Comparison of ENCODE assay signal across 12 mouse cellular contexts in genomic region chr13:89668981-89669880, GRCm38 (mm10).
DNase-seq lines count a peak whose midpoint lies in the region; ATAC-seq and TF ChIP-seq lines count a peak whose summit lies in the region.
"Had no signal": no experiment of that assay in that cellular context is flagged by ENCODE, and none has a peak within 500 bp of the region (broad histone marks: within the 10 kb centered on the region; RNA-seq: fewer than 3 reads in every experiment).

No protein-coding gene starts in this region.

- no peak for TF ChIP-seq CTCF in midbrain, postnatal 0 days (IDR thresholded peaks at IDR 0.05)

- no peaks in the 10 kb centered on the region for H3K9me3 ChIP-seq in embryonic facial prominence, embryonic 12.5 days
- H3K9me3 ChIP-seq in embryonic facial prominence, embryonic 10.5 days: no peaks in the 10 kb centered on the region
- H3K9me3 ChIP-seq in midbrain, postnatal 0 days (ENCODE audit: low read length): no peaks in the 10 kb centered on the region
- no peaks in the 10 kb centered on the region for H3K9me3 ChIP-seq in midbrain, embryonic 15.5 days
- no peaks in the 10 kb centered on the region for H3K9me3 ChIP-seq in forebrain, embryonic 16.5 days (ENCODE audit: control insufficient read depth, low read length)
- H3K9me3 ChIP-seq in neural tube, embryonic 15.5 days (replicated peaks): no peaks in the 10 kb centered on the region
- no peaks in the 10 kb centered on the region for H3K9me3 ChIP-seq in intestine, embryonic 15.5 days
- H3K9me3 ChIP-seq: liver, embryonic 13.5 days had no signal

- no peak overlapping the region for H3K4me2 ChIP-seq in embryonic facial prominence, embryonic 12.5 days (replicated peaks)
- no peak overlapping the region for H3K4me2 ChIP-seq in midbrain, postnatal 0 days (ENCODE audit: low read depth, low read length, poor library complexity, severe bottlenecking)
- H3K4me2 ChIP-seq in midbrain, embryonic 15.5 days: no peak overlapping the region
- H3K4me2 ChIP-seq in forebrain, embryonic 16.5 days (ENCODE audit: low read length): no peak overlapping the region
- peak overlapping the region; percentile 6; the same call in 1 of the 2 replicates for H3K4me2 ChIP-seq in neural tube, embryonic 15.5 days
- no peak overlapping the region for H3K4me2 ChIP-seq in intestine, embryonic 15.5 days (replicated peaks)
- H3K4me2 ChIP-seq: liver, embryonic 13.5 days had no signal

- WGBS in embryonic facial prominence, embryonic 12.5 days: 43% methylated on average over 10 of the region's 10 CpGs
- 57% methylated on average over 10 of the region's 10 CpGs for WGBS in embryonic facial prominence, embryonic 10.5 days
- WGBS in midbrain, postnatal 0 days: 49% methylated on average over 10 of the region's 10 CpGs
- WGBS in midbrain, embryonic 15.5 days: 56% methylated on average over 10 of the region's 10 CpGs
- WGBS in forebrain, embryonic 16.5 days: 15% methylated on average over 10 of the region's 10 CpGs
- 39% methylated on average over 10 of the region's 10 CpGs for WGBS in neural tube, embryonic 15.5 days
- WGBS in intestine, embryonic 15.5 days: 55% methylated on average over 10 of the region's 10 CpGs

- ATAC-seq in embryonic facial prominence, embryonic 12.5 days (ENCODE audit: insufficient number of reproducible peaks, insufficient read depth, low FRiP score, low TSS enrichment): peak; percentile 47
- no peak for ATAC-seq in midbrain, postnatal 0 days (ENCODE audit: low FRiP score)
- ATAC-seq in midbrain, embryonic 15.5 days (replicated peaks): no peak
- ATAC-seq in forebrain, embryonic 16.5 days: peak; percentile 95
- ATAC-seq in neural tube, embryonic 15.5 days (ENCODE audit: low FRiP score): peak; percentile 72
- ATAC-seq in intestine, embryonic 15.5 days: no peak

- H3K36me3 ChIP-seq in embryonic facial prominence, embryonic 12.5 days: peaks cover 31% of the 10 kb centered on the region
- H3K36me3 ChIP-seq in embryonic facial prominence, embryonic 10.5 days (replicated peaks): peaks cover 91% of the 10 kb centered on the region
- H3K36me3 ChIP-seq in midbrain, postnatal 0 days (ENCODE audit: insufficient read depth, low read length): no peaks in the 10 kb centered on the region
- H3K36me3 ChIP-seq in midbrain, embryonic 15.5 days (replicated peaks): peaks cover 3% of the 10 kb centered on the region
- H3K36me3 ChIP-seq in forebrain, embryonic 16.5 days (ENCODE audit: control insufficient read depth, insufficient read depth): peaks cover 5% of the 10 kb centered on the region
- H3K36me3 ChIP-seq in neural tube, embryonic 15.5 days: no peaks in the 10 kb centered on the region
- H3K36me3 ChIP-seq in intestine, embryonic 15.5 days: no peaks in the 10 kb centered on the region
- H3K36me3 ChIP-seq: liver, embryonic 13.5 days had no signal

- peaks cover 7% of the 10 kb centered on the region; the same call in 1 of the 2 replicates for H3K4me1 ChIP-seq in embryonic facial prominence, embryonic 12.5 days
- H3K4me1 ChIP-seq in embryonic facial prominence, embryonic 10.5 days: peaks cover 5% of the 10 kb centered on the region
- 0 out of 2 replicates have a peak, but pooled peaks cover 2% of the 10 kb centered on the region for H3K4me1 ChIP-seq in midbrain, postnatal 0 days (ENCODE audit: insufficient read depth, low read length)
- H3K4me1 ChIP-seq in midbrain, embryonic 15.5 days: no peaks in the 10 kb centered on the region
- peaks cover 9% of the 10 kb centered on the region; the same call in 1 of the 2 replicates for H3K4me1 ChIP-seq in forebrain, embryonic 16.5 days (replicated peaks; ENCODE audit: control insufficient read depth, insufficient read depth, low read length)
- peaks cover 11% of the 10 kb centered on the region for H3K4me1 ChIP-seq in neural tube, embryonic 15.5 days
- no peaks in the 10 kb centered on the region for H3K4me1 ChIP-seq in intestine, embryonic 15.5 days (replicated peaks)
- H3K4me1 ChIP-seq: liver, embryonic 13.5 days had no signal

- H3K27ac ChIP-seq in embryonic facial prominence, embryonic 12.5 days: peak overlapping the region; percentile 64
- no peak overlapping the region for H3K27ac ChIP-seq in embryonic facial prominence, embryonic 10.5 days (replicated peaks)
- H3K27ac ChIP-seq in midbrain, postnatal 0 days (ENCODE audit: low read depth, low read length): no peak overlapping the region
- no peak overlapping the region for H3K27ac ChIP-seq in midbrain, embryonic 15.5 days
- H3K27ac ChIP-seq in forebrain, embryonic 16.5 days (ENCODE audit: low read length): peak overlapping the region; percentile 49; the same call in 1 of the 2 replicates
- peak overlapping the region; percentile 48; the same call in 1 of the 2 replicates for H3K27ac ChIP-seq in neural tube, embryonic 15.5 days (replicated peaks)
- H3K27ac ChIP-seq in intestine, embryonic 15.5 days: no peak overlapping the region
- H3K27ac ChIP-seq: liver, embryonic 13.5 days had no signal

- no peak overlapping the region for H3K9ac ChIP-seq in embryonic facial prominence, embryonic 12.5 days
- no peak overlapping the region for H3K9ac ChIP-seq in midbrain, postnatal 0 days (replicated peaks; ENCODE audit: low read length, poor library complexity, severe bottlenecking)
- no peak overlapping the region for H3K9ac ChIP-seq in midbrain, embryonic 15.5 days
- no peak overlapping the region for H3K9ac ChIP-seq in forebrain, embryonic 16.5 days (replicated peaks; ENCODE audit: low read depth, low read length)
- no peak overlapping the region for H3K9ac ChIP-seq in neural tube, embryonic 15.5 days (replicated peaks)
- H3K9ac ChIP-seq in intestine, embryonic 15.5 days: no peak overlapping the region
- H3K9ac ChIP-seq: liver, embryonic 13.5 days had no signal

- H3K27me3 ChIP-seq in embryonic facial prominence, embryonic 12.5 days: no peaks in the 10 kb centered on the region
- H3K27me3 ChIP-seq in embryonic facial prominence, embryonic 10.5 days (replicated peaks; ENCODE audit: low read depth, poor library complexity, severe bottlenecking): no peaks in the 10 kb centered on the region
- no peaks in the 10 kb centered on the region for H3K27me3 ChIP-seq in midbrain, postnatal 0 days (ENCODE audit: insufficient read depth, low read length)
- no peaks in the 10 kb centered on the region for H3K27me3 ChIP-seq in midbrain, embryonic 15.5 days (replicated peaks)
- H3K27me3 ChIP-seq in forebrain, embryonic 16.5 days (replicated peaks; ENCODE audit: control insufficient read depth, insufficient read depth, low read length): no peaks in the 10 kb centered on the region
- no peaks in the 10 kb centered on the region for H3K27me3 ChIP-seq in neural tube, embryonic 15.5 days (replicated peaks)
- no peaks in the 10 kb centered on the region for H3K27me3 ChIP-seq in intestine, embryonic 15.5 days (replicated peaks)
- H3K27me3 ChIP-seq: liver, embryonic 13.5 days had no signal

- DNase-seq in embryonic facial prominence, embryonic 10.5 days (ENCODE audit: low spot score): no peak
- DNase-seq in midbrain, postnatal 0 days (ENCODE audit: low spot score): peak; percentile 49
- DNase-seq in adrenal gland, adult (ENCODE audit: inconsistent age in 2 of 2, low spot score in 1 of 2): no peak
- DNase-seq: heart, postnatal 10 days; kidney, adult 9 months; liver, embryonic 13.5 days; lung, postnatal 4 days had no signal

- H3K4me3 ChIP-seq in embryonic facial prominence, embryonic 12.5 days: no peak overlapping the region
- no peak overlapping the region for H3K4me3 ChIP-seq in embryonic facial prominence, embryonic 10.5 days
- no peak overlapping the region for H3K4me3 ChIP-seq in midbrain, postnatal 0 days (ENCODE audit: low read depth, low read length)
- H3K4me3 ChIP-seq in midbrain, embryonic 15.5 days: no peak overlapping the region
- H3K4me3 ChIP-seq in forebrain, embryonic 16.5 days (replicated peaks; ENCODE audit: low read length): no peak overlapping the region
- H3K4me3 ChIP-seq in neural tube, embryonic 15.5 days (replicated peaks): no peak overlapping the region
- H3K4me3 ChIP-seq in intestine, embryonic 15.5 days (replicated peaks): no peak overlapping the region
- H3K4me3 ChIP-seq: liver, embryonic 13.5 days had no signal

Comparison
In these comparisons a context has a peak if more than half of its experiments do, and no peak if none do; other contexts are left out.
1. H3K27ac ChIP-seq: peak in embryonic facial prominence, embryonic 12.5 days (single experiment), forebrain, embryonic 16.5 days (single experiment) and neural tube, embryonic 15.5 days (single experiment); none in embryonic facial prominence, embryonic 10.5 days (single experiment), midbrain, postnatal 0 days (single experiment), midbrain, embryonic 15.5 days (single experiment) and intestine, embryonic 15.5 days (single experiment).
2. ATAC-seq: peak in embryonic facial prominence, embryonic 12.5 days (single experiment), forebrain, embryonic 16.5 days (single experiment) and neural tube, embryonic 15.5 days (single experiment); none in midbrain, postnatal 0 days (single experiment), midbrain, embryonic 15.5 days (single experiment) and intestine, embryonic 15.5 days (single experiment).